Mouse (Mus musculus): Measurements from ENCODE around the gene Dab2ip.

DNA sequence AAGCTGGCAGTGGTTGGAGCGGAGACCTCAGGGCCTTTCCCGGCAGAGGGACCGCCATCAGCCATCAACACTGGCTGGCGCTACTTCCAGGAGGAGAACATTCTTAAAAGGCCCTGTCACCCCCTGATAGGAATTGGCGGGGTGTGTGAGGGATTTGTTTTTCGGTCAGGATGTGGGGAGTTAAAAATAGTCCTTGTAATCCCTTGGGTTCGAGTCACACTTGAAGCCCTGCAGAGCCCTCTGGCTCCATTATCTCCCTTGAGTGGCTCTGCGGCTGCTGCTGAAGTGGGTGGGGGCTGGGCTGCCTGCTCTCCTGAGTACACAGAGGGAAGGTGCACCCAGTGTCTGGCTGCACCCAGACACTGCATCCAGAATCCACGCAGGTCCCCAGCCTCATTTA lies 30.3 kb downstream of the Dab2ip start:
- TF ChIP-seq CTCF (IDR thresholded peaks at IDR 0.05; ENCODE audit: low read depth, low read length) (no peak), POLR2A (IDR thresholded peaks at IDR 0.05; ENCODE audit: borderline replicate concordance, low read depth, low read length) (no peak)
